ENCODE assay signal across 8 mouse cellular contexts in genomic region chr3:149444854-149445577, GRCm38 (mm10).
DNase-seq lines count a peak whose midpoint lies in the region.

No protein-coding gene starts in this region.

- DNase-seq in layer of hippocampus, adult 11-12 months (ENCODE audit: low spot score) = peak; percentile 20
- DNase-seq in layer of hippocampus, postnatal 25 days (ENCODE audit: extremely low spot score in 1 of 2, low spot score in 1 of 2) = no peak
- DNase-seq in embryo, embryonic 9.5 days (ENCODE audit: extremely low spot score) = peak; percentile 61
- DNase-seq in heart, postnatal 10 days = peak; percentile 57 to 66
- DNase-seq in layer of hippocampus, postnatal 14 days (ENCODE audit: low spot score in 2 of 2) = peak; percentile 14 to 45
- peak; percentile 40 for DNase-seq in lung, postnatal 14 days
- DNase-seq in retina, embryonic 14.5 days (ENCODE audit: low spot score) = peak; percentile 80
- no peak for DNase-seq in gastrocnemius, postnatal 14 days

- intact Hi-C loops in heart, postnatal 10 days (cut with DNase I) = loop anchor here (1.0 to 10.0 kb wide), 4 partner anchors 90 to 590 kb away; no protein-coding TSS in a partner anchor
- intact Hi-C loops in gastrocnemius, postnatal 14 days (cut with DNase I; ENCODE audit: low total_unique reads) = no loop called here

Comparison
In these comparisons a context has a peak if more than half of its experiments do, and no peak if none do; other contexts are left out.
1. DNase-seq: peak in layer of hippocampus, adult 11-12 months (single experiment), embryo, embryonic 9.5 days (single experiment), heart, postnatal 10 days (2 of 2), layer of hippocampus, postnatal 14 days (2 of 2), lung, postnatal 14 days (single experiment) and retina, embryonic 14.5 days (single experiment); none in layer of hippocampus, postnatal 25 days (0 of 2) and gastrocnemius, postnatal 14 days (single experiment).